Mouse (Mus musculus) mature B cell (primary cell): Measurements from ENCODE around the gene Tspan15.

ENCODE experiments used
- in situ Hi-C: fragments of 300-500 bp; cut with MboI; formaldehyde crosslinking; loops from 2 replicates; pipeline ENCODE4 v1.14.3; 2019

The Tspan15 gene

GRCm38 (mm10) chr10:62230708-62231394 is at the start of gene Tspan15:
Gene Tspan15 (minus strand): TSS chr10:62231251.
- in situ Hi-C loops = no loop called here

- in situ Hi-C loops = no loop called here
Observed at GRCm38 (mm10) chr10:62279671-62280070, 48.6 kb upstream of the Tspan15 start.

GRCm38 (mm10) chr10:62279066-62279465 is 48.0 kb upstream of the Tspan15 start:
- in situ Hi-C loops = no loop called here

- in situ Hi-C loops = no loop called here
Observed at GRCm38 (mm10) chr10:62277499-62278293, 46.6 kb upstream of the Tspan15 start.

- in situ Hi-C loops = no loop called here
Observed at GRCm38 (mm10) chr10:62275235-62275634, 44.2 kb upstream of the Tspan15 start.

GRCm38 (mm10) chr10:62269278-62269677 is 38.2 kb upstream of the Tspan15 start:
- in situ Hi-C loops = no loop called here

- in situ Hi-C loops = no loop called here
Observed at GRCm38 (mm10) chr10:62264299-62264698, 33.2 kb upstream of the Tspan15 start.

- in situ Hi-C loops = no loop called here
Observed at GRCm38 (mm10) chr10:62261115-62261886, 30.2 kb upstream of the Tspan15 start.

GRCm38 (mm10) chr10:62258298-62258697 is 27.2 kb upstream of the Tspan15 start:
- in situ Hi-C loops = no loop called here

GRCm38 (mm10) chr10:62252496-62253235 is 21.6 kb upstream of the Tspan15 start:
- in situ Hi-C loops = no loop called here

- in situ Hi-C loops = no loop called here
Observed at GRCm38 (mm10) chr10:62252000-62252488, 21.0 kb upstream of the Tspan15 start, which contains the start of gene Tacr2. Gene Tacr2 (plus strand): TSS chr10:62252438.

- in situ Hi-C loops = no loop called here
Observed at GRCm38 (mm10) chr10:62247815-62248214, 16.8 kb upstream of the Tspan15 start.

GRCm38 (mm10) chr10:62247156-62247555 is 16.1 kb upstream of the Tspan15 start:
- in situ Hi-C loops = no loop called here

GRCm38 (mm10) chr10:62244067-62244466 is 13.0 kb upstream of the Tspan15 start:
- in situ Hi-C loops = no loop called here

GRCm38 (mm10) chr10:62242896-62243295 is 11.8 kb upstream of the Tspan15 start:
- in situ Hi-C loops = no loop called here

GRCm38 (mm10) chr10:62242358-62242757 is 11.3 kb upstream of the Tspan15 start:
- in situ Hi-C loops = no loop called here

GRCm38 (mm10) chr10:62239270-62239669 is 8.2 kb upstream of the Tspan15 start:
- in situ Hi-C loops = no loop called here

GRCm38 (mm10) chr10:62238688-62239087 is 7.6 kb upstream of the Tspan15 start:
- in situ Hi-C loops = no loop called here

- in situ Hi-C loops = no loop called here
Observed at GRCm38 (mm10) chr10:62237205-62237604, 6.2 kb upstream of the Tspan15 start.

GRCm38 (mm10) chr10:62236165-62236564 is 5.1 kb upstream of the Tspan15 start:
- in situ Hi-C loops = no loop called here

- in situ Hi-C loops = no loop called here
Observed at GRCm38 (mm10) chr10:62231811-62232210, 760 bp upstream of the Tspan15 start.

GRCm38 (mm10) chr10:62231395-62231732 is 313 bp upstream of the Tspan15 start:
- in situ Hi-C loops = no loop called here
